Mouse (Mus musculus): ENCODE data around the gene Senp1. TPM values are rescaled to one million over a fixed set of nuclear protein-coding genes. Genes with fewer than 3 reads are reported as not detected.

The Senp1 gene
- total RNA-seq, 2 experiments from 2014 or later = 9.6 to 13.3 TPM

GRCm38 (mm10) chr15:98002113-98002990 lies 91.2 kb downstream of the Senp1 start:
- no peak for DNase-seq

DNA sequence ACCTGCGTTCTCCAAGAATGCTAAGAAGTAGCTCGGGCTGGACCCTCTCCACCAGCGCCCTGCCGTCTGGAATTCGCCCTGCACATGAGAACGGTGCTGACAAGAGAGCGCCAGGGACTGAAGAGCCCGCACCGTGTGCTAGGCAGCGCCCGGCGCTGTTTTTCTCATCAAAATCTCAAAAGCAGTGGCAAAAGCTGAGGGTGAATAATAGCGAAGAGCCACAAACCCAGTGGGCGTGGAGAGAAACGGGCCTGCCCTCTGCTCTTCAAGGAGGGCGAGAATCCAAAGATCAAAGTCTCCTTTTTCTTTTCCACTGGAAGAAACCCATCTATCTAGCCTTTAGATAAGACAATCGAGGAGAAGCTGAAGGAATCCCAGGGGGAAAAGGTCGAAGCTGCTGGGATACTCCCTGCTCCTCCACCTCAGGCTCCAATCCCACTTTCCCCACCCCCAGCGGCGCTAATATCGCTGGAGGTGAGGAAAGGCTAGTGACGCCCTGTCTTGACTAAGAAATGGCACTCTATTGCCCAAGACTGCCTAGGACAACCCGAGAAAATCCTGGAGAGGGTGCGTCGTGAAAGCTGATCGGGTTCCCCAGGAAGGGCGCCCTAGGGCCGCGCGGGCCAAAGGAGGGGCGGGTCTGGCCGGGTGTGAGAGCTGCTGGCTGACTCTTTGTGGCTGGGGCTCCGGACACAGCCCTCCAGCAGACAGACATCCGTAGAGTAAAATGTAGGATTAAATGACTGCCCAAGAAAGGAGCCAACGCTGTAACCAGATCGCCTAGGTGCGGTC lies 92.0 kb downstream of the Senp1 start:
- DNase-seq = peak; percentile 46

DNA sequence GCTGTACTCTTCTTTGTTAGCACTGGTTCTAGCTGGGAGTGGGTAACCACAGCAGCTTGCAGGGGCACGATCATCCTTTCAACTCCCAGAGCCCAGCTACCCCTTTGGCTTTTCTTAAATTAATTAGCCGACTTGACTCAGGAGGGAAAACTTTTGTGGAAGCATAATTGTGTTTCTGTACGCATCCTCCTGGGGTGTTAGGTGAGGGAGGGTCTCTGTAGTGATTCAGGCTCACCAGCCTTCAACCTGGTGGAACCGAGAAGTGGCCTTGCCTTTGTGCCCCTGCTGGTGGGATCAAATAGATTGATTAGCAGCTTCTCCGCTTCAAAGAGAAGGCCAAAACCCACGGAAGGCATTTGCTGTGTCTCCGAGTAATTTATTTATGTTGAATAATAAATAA lies 93.6 kb downstream of the Senp1 start:
- no peak for DNase-seq

DNA sequence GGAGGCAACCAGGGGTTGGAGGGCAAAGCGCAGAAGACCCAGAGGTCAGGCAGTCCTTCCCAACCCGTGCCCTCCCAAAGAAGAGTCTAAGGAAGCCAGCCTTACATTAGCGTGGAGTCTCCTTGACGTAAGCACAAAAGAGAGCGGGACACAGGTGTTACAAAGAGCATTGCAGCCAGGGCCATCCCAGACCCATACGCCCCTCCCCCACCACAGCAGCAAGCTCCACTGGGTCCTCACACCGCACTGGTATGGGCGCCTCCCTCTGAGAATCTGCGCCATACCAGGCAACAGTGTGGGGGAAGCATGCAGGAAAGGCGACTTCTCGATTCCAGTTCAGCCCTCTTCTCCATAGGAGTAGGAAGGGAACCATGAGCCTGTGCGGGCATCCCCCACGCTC lies 94.0 kb downstream of the Senp1 start:
- no peak for DNase-seq

DNA sequence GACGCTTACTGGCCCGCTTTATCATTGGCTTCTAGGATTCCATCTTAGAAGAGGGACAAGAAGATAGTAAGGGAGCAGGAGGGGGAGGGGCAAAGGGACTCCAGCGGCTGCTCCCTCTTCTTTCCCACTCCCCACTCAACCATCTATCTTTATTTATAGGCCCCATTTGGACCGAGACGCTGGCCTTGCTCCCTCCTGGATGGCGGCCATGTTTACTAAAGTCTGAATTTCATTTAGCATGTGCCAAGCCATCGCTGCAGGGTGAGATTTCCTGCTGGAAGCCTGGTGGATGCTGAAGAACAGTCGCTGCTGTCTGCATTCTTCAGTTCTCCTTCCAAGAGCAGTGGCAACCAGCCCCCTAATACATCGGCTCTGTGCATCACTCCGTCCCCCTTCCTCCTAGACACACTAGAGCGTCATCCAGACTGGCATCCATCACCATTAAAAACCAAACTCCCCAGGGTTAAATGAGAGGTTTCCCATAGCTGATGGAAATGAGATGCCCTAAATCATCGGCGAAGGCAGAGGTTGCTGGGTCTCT lies 96.8 kb downstream of the Senp1 start:
- DNase-seq = no peak

GRCm38 (mm10) chr15:97992712-97993286 lies 100.7 kb downstream of the Senp1 start:
- peak; percentile 68 for DNase-seq

GRCm38 (mm10) chr15:97992027-97992711 lies 101.4 kb downstream of the Senp1 start:
- no peak for DNase-seq

GRCm38 (mm10) chr15:97991285-97991895 lies 102.2 kb downstream of the Senp1 start:
- DNase-seq = no peak

DNA sequence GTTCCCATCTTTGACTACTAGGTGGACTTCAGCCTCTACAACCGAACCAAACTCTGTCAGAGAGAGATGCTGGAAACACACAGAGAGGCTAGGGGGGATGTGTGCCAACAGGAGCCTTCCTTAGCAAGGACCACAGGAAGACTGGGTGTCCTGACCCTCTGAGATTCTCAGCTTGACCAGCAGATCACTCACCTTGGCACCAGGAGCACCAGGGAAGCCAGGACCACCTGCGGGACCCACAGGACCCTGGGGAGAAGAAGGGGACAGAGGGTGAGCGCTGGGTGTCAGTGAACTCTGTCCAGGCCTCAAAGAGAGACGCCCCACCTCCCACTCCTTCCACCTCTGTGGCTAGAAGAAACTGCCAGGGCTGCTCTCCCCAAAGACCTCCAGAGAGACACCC lies 102.8 kb downstream of the Senp1 start:
- no peak for DNase-seq

DNA sequence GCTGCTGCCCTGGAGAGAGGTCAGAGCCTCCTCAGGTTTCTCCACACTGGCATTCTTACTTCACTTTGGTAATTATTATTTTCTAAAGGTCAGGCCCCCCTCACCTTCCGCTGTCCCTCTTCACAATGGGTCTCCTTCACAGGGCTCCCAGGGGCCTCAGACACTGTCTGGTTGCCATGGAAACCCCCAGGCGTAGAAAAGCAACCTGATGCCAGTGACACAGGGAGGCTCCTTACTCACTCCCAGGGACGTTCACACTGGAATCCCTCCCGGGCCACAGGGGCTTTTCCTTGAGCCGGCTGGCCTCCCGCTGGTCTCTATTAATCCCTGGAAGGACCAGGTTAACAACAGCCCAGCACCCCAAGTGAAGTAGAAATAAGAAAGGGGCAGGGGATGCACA lies 103.4 kb downstream of the Senp1 start:
- DNase-seq = no peak

GRCm38 (mm10) chr15:97989544-97989943 lies 104.0 kb downstream of the Senp1 start:
- DNase-seq = no peak

Other genes with a start within 250 kb of the Senp1 start
- 10 to 100 TPM; 24.5 to 40.3 TPM for gene Hdac7, start 249.2 kb downstream of the Senp1 start, total RNA-seq (2021)
- 1 to 10 TPM in 1 of 2 experiments, under 1 TPM in 1; 0.40 to 2.8 TPM for gene Vdr, start 183.1 kb downstream of the Senp1 start, total RNA-seq (2021)
- gene Tmem106c, start 129.5 kb downstream of the Senp1 start, total RNA-seq (2021) = 10 to 100 TPM; 14.4 to 17.7 TPM
- 10 to 100 TPM; 33.3 to 33.7 TPM for gene Col2a1, start 89.0 kb downstream of the Senp1 start, total RNA-seq (2021)
- 1,000 to 10,000 TPM; 1,073 to 1,245 TPM for gene Pfkm, start 1.2 kb downstream of the Senp1 start, total RNA-seq (2021)
- 100 to 1,000 TPM; 137 to 157 TPM for gene Asb8, start 71.9 kb upstream of the Senp1 start, total RNA-seq (2021)
- gene Ccdc184, start 73.4 kb upstream of the Senp1 start, total RNA-seq (2021) = not detected
- not detected for gene Olfr288, start 101.8 kb upstream of the Senp1 start, total RNA-seq (2021)
- gene Gm44579, start 127.2 kb upstream of the Senp1 start, total RNA-seq (2021) = not detected
- not detected for gene Olfr287, start 127.3 kb upstream of the Senp1 start, total RNA-seq (2021)
- not detected for gene Olfr286, start 140.7 kb upstream of the Senp1 start, total RNA-seq (2021)
- gene H1fnt, start 163.5 kb upstream of the Senp1 start, total RNA-seq (2021) = not detected
- 10 to 100 TPM; 13.7 to 14.1 TPM for gene Zfp641, start 202.4 kb upstream of the Senp1 start, total RNA-seq (2021)
- gene Olfr285, start 223.6 kb upstream of the Senp1 start, total RNA-seq (2021) = not detected
- gene Olfr284, start 247.2 kb upstream of the Senp1 start, total RNA-seq (2021) = not detected